Mouse (Mus musculus) gastrocnemius, postnatal 4 days (tissue): Measurements from ENCODE around the gene Ppp2r2c. TPM values are rescaled to one million over a fixed set of nuclear protein-coding genes. Genes with fewer than 3 reads are reported as not detected.

Experiments used
- DNase-seq, 2 experiments: peaks; one replicate each; pipeline ENCODE4 v3.0.0; 2021 to 2022; ENCODE audit warnings: low spot score in 2 of 2, mixed read lengths in 2 of 2
- total RNA-seq, 2 experiments: library from RNA; stranded (reverse); gene quantifications; 2 replicates each; pipeline ENCODE4 v1.2.3; 2021

The Ppp2r2c gene
- total RNA-seq, 2 experiments from 2014 or later, result 1.2 to 1.8 TPM

DNA sequence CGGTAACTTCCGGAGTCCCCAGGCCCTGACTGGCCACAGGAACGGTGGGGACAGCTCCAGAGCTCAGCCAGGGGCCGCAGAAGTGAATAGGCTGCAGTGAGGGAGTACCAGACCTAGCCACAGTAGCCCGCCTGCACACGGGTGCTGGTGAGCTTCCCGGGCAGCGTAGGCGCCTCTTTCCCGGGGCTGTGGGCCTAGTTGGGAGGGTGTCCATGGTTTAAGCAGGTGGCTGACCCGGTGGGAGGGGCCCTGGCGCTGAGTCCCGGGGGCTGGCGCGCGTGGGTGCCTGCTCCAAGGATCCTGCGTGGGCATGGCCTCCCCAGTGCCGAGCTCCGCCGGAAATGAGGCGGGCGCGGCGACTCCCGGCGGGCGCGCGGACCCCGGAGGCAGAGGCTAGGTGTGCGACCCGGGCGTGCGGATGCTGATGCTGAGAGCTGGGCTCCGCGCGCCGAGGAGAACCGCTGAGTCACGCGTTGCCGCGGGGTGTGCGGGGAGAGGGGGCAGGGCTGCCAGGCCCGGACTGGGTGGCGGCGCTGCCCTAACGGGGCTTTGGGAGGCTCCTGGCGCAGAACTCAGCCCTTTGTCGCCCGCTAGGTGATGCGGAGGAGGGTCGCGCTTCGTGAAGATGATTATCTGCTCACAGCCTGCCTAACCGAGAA is 1.4 kb downstream of the Ppp2r2c start:
- no peak for DNase-seq

DNA sequence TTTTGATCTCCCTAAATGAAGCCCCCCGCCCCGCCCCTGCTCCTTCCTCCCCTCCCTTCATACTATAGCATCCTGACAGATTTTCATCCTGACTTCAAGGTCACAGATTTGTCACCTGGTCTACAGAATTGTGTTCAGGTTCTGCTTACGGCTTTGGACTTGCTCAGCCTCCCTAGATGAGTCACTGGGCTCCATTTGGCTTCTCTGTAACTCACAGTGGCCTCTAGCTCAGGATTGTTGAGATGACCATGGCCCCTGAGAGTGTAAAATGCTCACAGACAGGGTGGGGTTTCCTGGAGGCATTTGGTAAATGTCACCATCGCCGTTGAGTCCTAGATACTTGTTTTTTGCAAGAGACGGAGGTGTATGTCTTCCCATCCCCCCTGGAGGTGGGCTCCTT is 2.6 kb downstream of the Ppp2r2c start:
- no peak for DNase-seq

DNA sequence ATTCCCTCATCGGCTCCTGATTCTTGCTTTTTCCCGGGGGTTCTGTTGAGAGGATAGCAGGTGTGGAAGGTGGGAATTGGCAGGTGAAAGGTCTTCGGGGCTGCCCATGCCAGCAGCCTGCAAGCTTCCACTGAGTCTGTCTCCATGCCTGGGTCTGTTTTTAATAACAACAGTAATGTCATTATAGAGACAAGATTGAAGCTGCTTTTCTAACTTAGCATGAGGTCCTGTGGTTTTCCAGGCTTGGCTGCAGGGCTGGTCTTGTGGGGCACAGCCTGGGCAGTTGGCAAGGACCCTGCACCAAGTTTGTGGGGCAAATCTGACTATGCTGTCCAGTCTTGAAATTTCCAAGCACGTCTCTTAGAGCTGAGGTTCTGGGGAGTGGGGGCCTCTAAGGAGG is 7.6 kb downstream of the Ppp2r2c start:
- DNase-seq, result no peak

DNA sequence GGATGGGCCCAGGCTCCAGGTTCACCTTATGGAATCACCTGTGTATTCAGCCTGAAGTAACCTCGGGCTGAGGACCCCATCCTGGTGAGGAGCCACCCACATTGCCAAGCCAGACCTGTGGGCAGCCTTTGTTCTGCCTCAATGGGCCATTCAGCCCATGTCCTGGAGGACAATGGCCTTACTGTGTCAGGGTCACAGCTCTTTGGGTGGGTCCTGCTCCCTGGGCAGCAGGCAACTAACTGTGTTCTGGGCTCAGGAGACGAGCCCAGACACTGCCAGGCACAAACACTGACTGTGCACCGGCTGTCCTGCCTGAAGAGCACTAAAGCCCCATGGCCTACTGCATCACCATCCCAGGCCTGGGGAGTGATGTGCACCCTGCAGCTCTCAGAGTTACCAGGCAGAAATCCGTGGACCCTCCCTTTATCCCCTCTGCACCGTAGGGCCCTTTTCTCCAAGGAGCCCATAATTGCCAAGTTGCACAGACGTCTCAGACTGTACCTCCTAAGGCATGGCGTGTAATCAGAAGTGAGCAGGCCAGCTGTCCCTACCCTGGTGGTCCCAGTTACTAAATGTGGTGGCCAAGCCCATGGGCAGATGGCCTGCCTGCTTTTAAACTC is 8.6 kb downstream of the Ppp2r2c start:
- no peak for DNase-seq

DNA sequence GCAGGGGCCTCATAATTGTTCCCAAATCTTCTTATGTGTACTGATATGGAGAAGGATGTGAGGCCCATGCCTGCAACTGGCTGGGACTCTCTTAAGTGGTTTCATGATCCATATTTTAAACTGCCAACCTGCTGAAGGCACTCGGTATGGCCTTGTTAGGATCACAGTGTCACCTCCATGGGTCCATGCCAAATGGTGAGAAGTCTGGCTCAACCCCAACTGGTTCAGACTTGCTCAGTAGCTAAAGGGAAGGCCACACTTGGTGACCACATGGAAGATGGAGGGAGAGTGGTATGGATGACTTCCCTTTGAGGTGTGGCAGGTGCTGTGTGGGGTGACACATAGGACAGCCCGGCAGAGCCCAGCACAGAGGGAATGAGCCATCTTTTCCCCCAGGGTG is 9.3 kb downstream of the Ppp2r2c start:
- no peak for DNase-seq

DNA sequence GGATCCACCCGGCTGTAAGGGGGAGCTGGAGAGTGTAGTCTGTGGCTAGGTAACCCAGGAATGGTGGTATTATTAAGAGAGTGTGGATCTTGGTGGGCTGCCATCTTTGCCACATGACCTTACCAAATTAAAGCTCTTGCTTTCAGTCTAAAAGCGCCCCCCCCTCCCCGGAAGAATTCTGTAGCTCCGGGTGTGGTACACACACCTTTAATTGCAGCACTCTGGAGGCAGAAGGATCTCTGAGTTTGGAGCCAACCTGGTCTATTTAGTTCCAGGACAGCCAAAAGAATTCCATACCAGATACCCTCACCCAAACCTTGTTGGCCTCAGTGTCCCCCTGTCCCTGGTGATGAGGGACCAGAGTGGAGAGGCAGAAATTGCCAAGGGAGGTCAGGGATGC is 10.5 kb downstream of the Ppp2r2c start:
- no peak for DNase-seq

DNA sequence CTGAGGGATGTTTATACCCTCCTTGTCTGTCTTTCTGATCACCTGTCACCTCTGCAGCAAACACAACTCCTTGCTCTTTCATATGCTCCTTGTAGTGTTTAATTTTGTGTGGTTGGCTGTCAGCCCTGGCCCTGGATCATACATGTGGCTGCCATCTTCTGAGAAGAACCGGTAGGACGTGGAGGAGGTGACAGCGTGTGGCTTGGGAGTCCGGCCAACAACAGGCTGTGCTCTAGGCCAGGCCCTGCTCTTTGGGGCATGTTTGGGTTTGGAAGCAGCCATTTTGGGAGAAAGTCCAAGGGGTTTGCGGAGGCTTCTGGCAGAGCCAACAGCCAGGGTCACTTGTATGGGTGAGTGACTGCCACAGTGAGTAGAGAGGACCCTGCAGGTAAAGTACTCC is 12.3 kb downstream of the Ppp2r2c start:
- no peak for DNase-seq

DNA sequence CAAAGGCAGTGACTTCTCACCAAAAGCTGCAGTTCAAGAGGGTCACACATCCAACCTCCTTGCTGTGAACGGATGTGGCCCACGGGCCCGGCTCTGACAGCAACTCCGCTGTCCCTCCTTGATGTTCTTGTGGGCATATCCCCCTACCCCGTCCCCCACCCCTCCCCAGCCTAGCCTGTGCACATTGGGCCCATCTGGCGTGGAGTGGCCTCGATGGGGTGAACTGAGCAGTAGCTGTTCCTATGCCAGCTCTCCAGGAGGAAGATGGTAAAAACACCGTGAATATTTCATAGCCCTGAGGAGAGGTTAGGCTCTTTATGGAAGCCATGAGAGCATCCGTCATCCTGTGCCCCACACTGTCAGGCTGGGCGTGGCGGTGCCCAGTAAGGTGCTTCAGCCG is 15.2 kb downstream of the Ppp2r2c start:
- DNase-seq, result no peak

DNA sequence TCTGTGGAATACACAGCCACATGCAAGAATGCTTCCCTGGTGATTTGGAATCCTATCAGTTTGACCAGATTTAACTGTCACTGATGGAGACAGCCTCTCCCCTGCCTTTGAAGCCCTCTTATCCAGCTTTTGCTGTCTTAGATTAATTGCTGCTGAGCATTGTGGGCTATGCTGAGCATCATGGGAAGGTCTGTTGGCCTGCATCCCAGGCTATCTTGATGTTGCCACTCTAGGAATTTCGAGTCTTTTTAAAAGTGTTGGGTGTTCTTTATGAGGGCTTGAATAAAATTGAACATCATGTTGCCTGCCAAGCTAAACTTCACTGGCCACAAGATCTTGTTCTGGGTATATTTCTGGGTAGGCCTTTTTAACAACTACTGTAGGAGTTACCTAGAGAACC is 16.8 kb downstream of the Ppp2r2c start:
- no peak for DNase-seq

DNA sequence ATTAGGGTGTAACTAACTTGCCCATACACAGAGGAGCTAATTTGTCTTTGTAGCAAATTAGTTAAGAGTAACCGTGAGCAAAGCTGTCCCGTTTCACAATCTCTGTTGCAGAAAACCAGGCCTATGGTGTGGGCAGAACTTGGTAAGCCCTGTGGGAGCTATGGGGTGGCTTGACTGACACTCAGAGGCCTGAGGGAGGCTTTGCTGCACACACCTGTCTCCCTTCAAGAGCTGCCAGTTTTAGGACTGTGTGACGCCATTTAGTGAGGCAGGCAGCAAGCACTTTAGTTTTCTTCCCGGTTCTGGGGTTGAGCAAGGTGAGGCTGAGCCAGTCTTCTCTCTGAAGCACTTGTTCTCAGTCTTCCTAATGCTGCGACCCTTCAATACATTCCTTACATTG is 17.3 kb downstream of the Ppp2r2c start:
- DNase-seq, result no peak

DNA sequence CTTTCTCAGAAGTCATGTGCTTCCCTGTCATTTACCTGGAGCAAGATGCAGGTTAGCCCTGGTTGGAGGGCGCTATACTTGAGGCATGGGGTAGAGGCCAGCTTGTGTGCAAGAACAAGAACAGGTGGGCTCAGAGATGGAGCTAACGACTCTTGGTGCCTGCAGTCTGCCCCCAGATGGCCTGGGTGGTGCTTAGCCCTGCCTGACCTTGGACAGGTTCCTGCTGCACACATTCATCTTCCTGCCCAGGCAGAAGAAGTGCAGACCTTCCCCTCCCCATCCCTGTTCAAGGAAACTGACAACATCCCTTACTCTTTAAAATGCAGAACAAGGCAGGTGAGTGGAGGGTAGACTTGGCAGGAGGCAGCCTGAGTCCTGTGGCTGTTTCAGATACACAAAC is 18.0 kb downstream of the Ppp2r2c start:
- no peak for DNase-seq

DNA sequence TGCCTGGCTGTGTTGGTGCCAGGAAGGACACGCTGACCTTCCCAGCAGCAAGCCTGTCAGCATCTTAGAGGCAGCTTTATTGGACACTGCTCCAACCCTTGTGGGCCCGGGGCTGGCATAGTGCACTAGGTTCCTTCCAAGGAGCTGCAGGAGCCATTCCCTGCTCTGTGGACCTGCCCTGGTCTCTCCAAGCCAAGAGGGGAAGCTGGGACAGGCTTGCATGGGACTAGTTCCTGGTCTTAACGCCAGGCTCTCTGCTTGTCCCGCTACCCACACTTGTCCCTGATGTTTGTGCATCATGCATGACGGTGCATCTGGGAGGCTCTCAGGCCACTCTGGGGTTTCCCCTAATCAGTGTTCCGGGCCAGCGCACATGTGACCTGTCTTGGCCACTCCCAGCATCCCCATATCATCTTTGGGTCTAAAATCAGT is 18.6 kb downstream of the Ppp2r2c start:
- DNase-seq, result no peak

DNA sequence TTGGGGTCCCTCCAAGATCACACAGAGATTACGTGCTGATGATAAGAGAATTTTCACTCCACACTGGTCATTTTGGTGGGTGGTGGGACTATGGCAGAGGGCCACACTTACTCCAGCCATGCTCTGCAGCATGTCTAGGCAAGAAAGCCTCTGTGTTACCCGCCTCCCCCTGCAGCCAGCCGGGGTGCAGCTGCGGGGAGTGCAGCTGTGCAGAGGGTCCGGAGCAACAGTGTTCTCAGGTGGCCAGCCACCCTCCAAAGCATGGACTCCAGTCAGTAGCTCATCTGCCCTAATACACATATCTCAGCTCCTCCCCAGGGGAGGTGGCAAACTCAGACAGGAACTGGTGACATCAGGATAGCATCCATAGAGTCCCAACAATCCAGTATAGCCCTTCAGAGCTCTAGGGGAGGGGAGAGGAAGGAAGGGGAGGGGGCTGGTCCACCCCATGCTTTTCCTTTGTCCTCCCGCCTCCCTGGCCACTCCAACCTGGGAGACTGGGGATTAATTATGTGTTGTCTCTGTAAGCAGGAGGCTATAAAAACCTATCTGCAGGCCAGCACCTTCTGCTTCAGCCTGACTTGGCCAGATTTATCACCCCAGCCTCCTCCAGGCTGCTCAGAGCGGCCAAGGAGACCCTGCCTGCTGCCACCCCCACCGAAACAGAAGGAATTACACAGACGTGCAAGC is 19.1 kb downstream of the Ppp2r2c start:
- no peak for DNase-seq

DNA sequence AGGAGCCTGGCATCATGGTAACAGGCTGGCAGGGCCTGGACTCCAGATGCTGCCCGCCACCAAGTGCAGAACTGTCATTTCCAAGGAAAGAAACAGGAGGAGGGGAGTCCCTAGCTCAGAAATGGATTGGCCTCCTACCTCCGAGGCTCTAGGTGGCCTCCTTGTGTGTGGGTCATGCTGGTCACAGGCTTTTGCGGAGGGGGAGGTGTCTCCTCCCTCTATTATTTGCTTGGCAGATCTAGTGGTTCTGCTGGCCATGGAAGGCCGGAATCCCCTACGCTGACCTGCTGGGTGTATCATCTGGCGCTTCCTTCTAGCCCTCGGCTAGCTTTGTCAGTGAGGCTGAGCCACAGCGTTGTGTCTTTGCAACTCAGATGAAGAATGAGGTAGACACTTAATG is 20.2 kb downstream of the Ppp2r2c start:
- DNase-seq, result no peak

DNA sequence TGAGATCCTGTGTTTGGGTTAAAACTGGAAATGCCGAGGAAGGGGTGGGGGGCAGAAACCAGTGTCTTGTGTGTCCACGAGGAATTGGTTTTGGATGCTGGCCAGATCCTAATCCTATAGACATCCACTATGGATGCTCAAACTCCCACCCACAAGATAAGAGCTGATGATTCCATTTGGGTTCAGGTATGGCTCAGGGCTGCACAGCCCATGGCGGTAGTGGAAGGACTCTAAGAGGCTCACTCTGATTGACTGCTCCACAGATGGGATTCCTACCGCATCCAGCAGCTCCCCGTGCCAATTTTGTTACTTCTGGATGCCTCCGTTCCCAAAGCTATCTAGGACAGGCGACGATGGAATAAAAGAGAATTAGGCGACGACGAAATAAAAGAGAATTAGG is 20.6 kb downstream of the Ppp2r2c start:
- no peak for DNase-seq

DNA sequence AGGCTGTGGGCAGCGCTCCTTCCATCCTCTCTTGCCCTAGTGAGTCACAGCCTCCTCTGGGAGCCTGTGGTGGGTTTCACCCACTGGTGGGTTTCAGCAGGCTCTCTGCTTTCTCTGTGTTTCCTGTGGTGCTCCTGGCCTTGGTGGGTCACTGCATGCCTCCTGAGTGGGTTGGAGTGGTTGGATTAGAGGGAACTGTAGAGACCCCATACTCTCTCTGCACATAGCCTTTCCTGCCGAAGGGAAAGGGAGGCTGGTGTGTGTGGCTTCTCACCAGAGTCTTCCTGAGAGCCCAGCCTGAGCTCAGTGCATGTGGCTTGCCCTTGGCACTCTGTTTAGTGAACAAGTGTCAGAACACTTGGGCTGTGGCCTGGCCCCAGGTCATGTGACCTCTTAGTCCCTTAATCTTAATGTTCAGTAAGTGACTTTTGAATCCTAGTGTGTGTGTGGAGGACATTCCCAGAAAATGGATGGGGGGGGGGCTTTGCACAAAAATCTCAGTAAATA is 21.1 kb downstream of the Ppp2r2c start:
- no peak for DNase-seq

DNA sequence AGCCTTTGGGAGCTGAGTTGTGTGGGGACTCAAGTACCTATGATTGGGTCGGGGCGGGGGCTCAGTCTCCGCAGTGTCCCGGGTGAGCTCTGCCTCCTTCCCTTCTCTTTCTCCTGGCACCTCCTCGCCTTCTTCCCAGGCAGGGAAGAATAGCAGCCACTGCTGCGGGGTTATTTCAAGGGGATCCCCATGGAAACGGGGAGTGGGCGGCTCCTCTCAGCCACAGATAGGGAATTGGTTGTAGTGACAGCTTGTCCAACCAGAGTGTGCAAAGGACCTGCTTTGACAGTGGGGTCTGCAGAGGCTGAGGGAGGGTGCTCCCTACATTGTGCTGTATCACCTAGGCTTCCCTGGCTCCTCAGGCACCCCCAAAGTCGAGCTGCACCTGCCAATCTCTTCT is 22.5 kb downstream of the Ppp2r2c start:
- no peak for DNase-seq

DNA sequence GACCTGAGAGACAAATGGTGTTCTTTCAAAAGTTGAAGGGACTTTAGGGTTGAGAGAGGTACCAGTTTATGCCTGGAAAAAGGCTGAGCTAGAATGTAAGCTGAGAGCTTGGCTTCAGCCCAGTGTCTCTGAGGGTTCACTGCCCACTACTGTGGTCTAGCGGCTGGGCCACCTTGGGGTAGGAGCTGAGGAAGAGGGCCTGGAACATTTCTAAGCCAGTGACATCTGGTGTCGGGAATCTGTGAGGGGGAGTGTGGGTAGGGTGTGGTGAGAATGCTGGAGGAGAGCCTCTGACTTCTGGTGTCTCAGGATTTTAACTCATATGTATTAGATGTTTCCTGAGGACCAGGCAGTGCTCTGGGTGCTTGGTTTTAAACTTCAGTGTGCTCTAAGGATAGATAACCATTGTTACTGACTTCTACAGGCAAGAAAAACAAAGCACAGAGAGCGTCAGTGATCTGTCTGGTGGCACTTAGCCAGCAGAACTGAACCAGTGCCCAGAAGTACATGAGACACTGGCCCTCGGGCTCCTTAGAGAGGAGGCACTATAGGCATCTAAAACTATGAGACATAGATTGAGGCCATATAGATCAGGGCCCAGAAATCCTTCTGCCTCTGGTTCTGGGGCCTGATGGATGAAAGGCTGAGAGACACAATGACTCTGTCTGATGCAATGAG is 23.6 kb downstream of the Ppp2r2c start:
- no peak for DNase-seq

DNA sequence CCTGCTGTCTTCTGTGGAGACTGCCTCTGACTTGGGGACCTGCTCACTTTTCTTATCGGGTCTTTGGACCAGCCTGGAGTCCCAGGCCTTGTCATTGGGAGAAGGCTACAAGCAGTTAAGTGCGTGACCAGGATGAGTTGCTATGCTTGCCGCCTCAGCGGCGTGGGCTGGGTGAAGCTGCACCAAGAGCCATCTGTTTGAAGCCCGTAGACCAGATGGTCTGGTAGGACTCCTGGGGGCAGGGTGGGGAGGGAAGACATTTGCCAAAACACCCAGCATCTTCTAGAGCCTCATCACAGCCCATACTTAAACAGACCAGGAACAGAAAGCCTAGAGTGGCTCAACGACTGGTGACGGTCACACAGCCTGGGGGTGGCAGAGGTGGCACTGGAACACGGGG is 24.9 kb downstream of the Ppp2r2c start:
- no peak for DNase-seq

DNA sequence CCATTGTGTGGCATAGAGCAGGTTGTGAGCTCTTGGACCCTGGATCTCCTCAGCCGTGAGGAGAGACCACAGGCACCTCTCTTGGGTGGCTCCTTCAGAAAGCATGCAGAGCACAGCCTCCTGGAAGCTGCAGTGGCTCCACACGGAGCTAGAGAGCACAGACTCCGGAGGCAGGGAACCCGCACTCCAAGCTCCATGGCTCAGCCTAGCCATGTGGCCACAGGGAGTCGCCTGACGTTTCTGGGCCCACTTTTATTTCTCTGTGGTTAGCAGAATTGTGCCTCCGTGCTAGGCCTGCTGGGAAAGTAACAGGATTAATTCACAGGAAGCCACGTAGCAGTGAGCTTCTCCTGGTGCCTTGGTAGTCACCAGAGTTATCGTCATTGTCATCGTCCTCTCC is 25.8 kb downstream of the Ppp2r2c start:
- no peak for DNase-seq

DNA sequence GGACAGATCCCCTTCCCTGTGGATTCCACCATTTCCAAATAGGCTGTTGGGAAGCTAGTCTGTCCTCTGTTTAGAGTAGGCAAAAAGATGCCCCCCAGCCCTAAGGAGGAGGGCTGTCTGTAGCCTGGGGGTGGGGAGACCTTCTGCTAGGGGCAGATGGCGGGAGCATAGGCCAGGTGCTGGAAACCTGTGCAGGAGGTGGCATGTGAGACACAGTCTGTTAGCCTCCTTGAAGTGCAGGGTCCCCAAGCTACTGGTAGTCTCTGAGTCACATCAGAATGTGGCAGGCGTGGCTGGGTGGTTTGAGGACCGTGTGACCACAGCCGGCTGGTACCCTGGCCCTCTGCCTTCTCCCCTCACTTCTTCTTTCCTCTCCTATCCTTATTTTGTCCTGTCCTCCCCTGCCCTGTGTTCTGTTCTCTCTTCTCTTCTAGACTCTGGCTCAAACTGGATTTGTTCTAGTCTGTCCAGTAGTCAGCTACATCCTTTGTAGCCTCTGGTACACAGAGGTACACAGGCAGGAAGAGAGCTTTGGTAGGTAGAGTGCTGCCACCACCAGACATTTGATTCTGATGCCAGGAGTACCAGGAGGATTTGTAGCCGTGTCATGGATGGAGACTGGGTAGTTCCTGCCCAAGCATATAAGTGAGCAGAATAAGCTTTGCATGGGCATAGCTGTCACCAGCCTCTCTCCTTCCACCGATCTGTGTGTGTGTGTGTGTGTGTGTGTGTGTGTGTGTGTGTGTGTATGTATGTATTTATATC is 26.5 kb downstream of the Ppp2r2c start:
- no peak for DNase-seq
